Mouse (Mus musculus) forebrain, embryonic 14.5 days (tissue): ENCODE measurements around the gene Ppil6. TPM values are rescaled to one million over a fixed set of nuclear protein-coding genes. Genes with fewer than 3 reads are reported as not detected.
"Not testable (repeated sequence)": the region's sequence is repeated elsewhere in the genome, so short reads cannot be mapped to it uniquely, and the experiment has no call there.

Experiments
- ATAC-seq: fragments of 200-750 bp; cut with Nextera tagmentation; 2 replicates; pipeline ENCODE4 v1.8.0; 2017; ENCODE audit warnings: mild to moderate bottlenecking, moderate library complexity
- DNase-seq: peaks from one replicate; pipeline ENCODE4 v3.0.0-alpha.2; 2015; ENCODE audit warnings: low spot score
- H3K27ac ChIP-seq: fragments of 300-500 bp; sonication (generic); 2 replicates; pipeline ENCODE4 v1.5.1; 2014; ENCODE audit warnings: low read depth, mild to moderate bottlenecking, control low read depth, low read length, moderate library complexity
- H3K27me3 ChIP-seq: fragments of 300-500 bp; sonication (generic); replicated peaks from 2 replicates; pipeline ENCODE4 v1.6.1; 2014; ENCODE audit warnings: low read length, control low read depth, mixed read lengths; ENCODE audit not compliant: control insufficient read depth, insufficient read depth
- H3K36me3 ChIP-seq: fragments of 300-500 bp; sonication (generic); 2 replicates; pipeline ENCODE4 v1.6.1; 2014; ENCODE audit warnings: low read length, control low read depth; ENCODE audit not compliant: control insufficient read depth, insufficient read depth
- H3K4me1 ChIP-seq: fragments of 300-500 bp; sonication (generic); 2 replicates; pipeline ENCODE4 v1.6.1; 2014; ENCODE audit warnings: antibody characterized with exemption, low read length, control low read depth; ENCODE audit not compliant: control insufficient read depth, insufficient read depth
- H3K4me2 ChIP-seq: fragments of 300-500 bp; sonication (generic); 2 replicates; pipeline ENCODE4 v1.6.1; 2014; ENCODE audit warnings: mild to moderate bottlenecking, control low read depth, low read length
- H3K4me3 ChIP-seq: fragments of 300-500 bp; sonication (generic); 2 replicates; pipeline ENCODE4 v1.5.1; 2014; ENCODE audit warnings: low read depth, low read length, control low read depth
- H3K9ac ChIP-seq: fragments of 300-500 bp; sonication (generic); 2 replicates; pipeline ENCODE4 v1.6.1; 2014; ENCODE audit warnings: mild to moderate bottlenecking, low read length, control low read depth, moderate library complexity
- H3K9me3 ChIP-seq: fragments of 300-500 bp; sonication (generic); replicated peaks from 2 replicates; pipeline ENCODE4 v1.6.1; 2016; ENCODE audit warnings: low read length, control low read depth, mixed read lengths; ENCODE audit not compliant: control insufficient read depth
- WGBS: fragments of 180-500 bp; shearing (Covaris S2); extraction: QIAGEN DNeasy Blood & Tissue Kit; methylation state at CpG from one replicate; pipeline ENCODE4 v1.1.7; 2014; 5-methylcytosine and 5-hydroxymethylcytosine counted together
- polyA plus RNA-seq: library from polyadenylated mRNA; unstranded; fragments of >200 nt; fragmentation: Nextera tagmentation; extraction: Ambion mirVana; gene quantifications from 2 replicates; pipeline ENCODE4 v1.2.1, GENCODE M21; 2014

Gene Ppil6
- polyA plus RNA-seq, 1 experiment from 2014 or later = 2.0 TPM

- Histone ChIP-seq H3K9ac (no peak overlapping the region), H3K36me3 (peaks cover 58% of the 10 kb centered on the region), H3K4me2 (no peak overlapping the region)
These were observed 3.6 kb upstream of the Ppil6 start for GRCm38 (mm10) chr10:41486506-41487170.

GRCm38 (mm10) chr10:41488877-41489276 lies 1.4 kb upstream of the Ppil6 start:
- DNase-seq = no peak
- no peak for ATAC-seq
- peaks cover 15% of the 10 kb centered on the region for H3K4me1 ChIP-seq
- H3K9me3 ChIP-seq = no peaks in the 10 kb centered on the region
- 49% methylated on average over 7 of the region's 7 CpGs for WGBS
- H3K4me3 ChIP-seq = peak overlapping the region; percentile 65
- no peaks in the 10 kb centered on the region for H3K27me3 ChIP-seq
- no peak overlapping the region for H3K27ac ChIP-seq
- H3K36me3 ChIP-seq = peaks cover 42% of the 10 kb centered on the region
- H3K9ac ChIP-seq = peak overlapping the region; percentile 68
- H3K4me2 ChIP-seq = peak overlapping the region; percentile 98

More at GRCm38 (mm10) chr10:41486506-41487170, 3.6 kb upstream of the Ppil6 start:
- Histone ChIP-seq H3K9me3 (no peaks in the 10 kb centered on the region), H3K27ac (no peak overlapping the region), H3K4me3 (no peak overlapping the region), H3K27me3 (no peaks in the 10 kb centered on the region), H3K4me1 (peaks cover 15% of the 10 kb centered on the region)
- whole genome bisulfite sequencing = 83% methylated on average over 14 of the region's 14 CpGs
- DNase-seq = no peak
- ATAC-seq = no peak

- Histone ChIP-seq H3K27me3 (no peaks in the 10 kb centered on the region), H3K9me3 (no peaks in the 10 kb centered on the region), H3K4me2 (peak overlapping the region; percentile 98), H3K4me3 (peak overlapping the region; percentile 65), H3K36me3 (peaks cover 38% of the 10 kb centered on the region), H3K27ac (no peak overlapping the region), H3K9ac (peak overlapping the region; percentile 68), H3K4me1 (peaks cover 15% of the 10 kb centered on the region)
- no peak for ATAC-seq
- 32% methylated on average over 8 of the region's 8 CpGs for WGBS
- DNase-seq = no peak
These were observed 945 bp upstream of the Ppil6 start for GRCm38 (mm10) chr10:41489294-41489693.

GRCm38 (mm10) chr10:41490518-41490873 lies 257 bp downstream of the Ppil6 start:
- H3K27me3 ChIP-seq = no peaks in the 10 kb centered on the region
- H3K4me1 ChIP-seq = peaks cover 15% of the 10 kb centered on the region
- under 1% methylated on average over 29 of the region's 29 CpGs for WGBS
- no peak for DNase-seq
- ATAC-seq = no peak
- H3K4me3 ChIP-seq = peak overlapping the region; percentile 65
- peak overlapping the region; percentile 98 for H3K4me2 ChIP-seq
- no peaks in the 10 kb centered on the region for H3K9me3 ChIP-seq
- H3K9ac ChIP-seq = peak overlapping the region; percentile 68
- H3K27ac ChIP-seq = no peak overlapping the region; the same call in 1 of the 2 replicates
- H3K36me3 ChIP-seq = peaks cover 26% of the 10 kb centered on the region

GRCm38 (mm10) chr10:41491111-41491510 lies 872 bp downstream of the Ppil6 start:
- WGBS = 48% methylated on average over 4 of the region's 4 CpGs
- H3K4me2 ChIP-seq = peak overlapping the region; percentile 98
- H3K27me3 ChIP-seq = no peaks in the 10 kb centered on the region
- no peak overlapping the region for H3K4me3 ChIP-seq
- ATAC-seq (no peak), DNase-seq (no peak)
- peaks cover 20% of the 10 kb centered on the region for H3K36me3 ChIP-seq
- no peaks in the 10 kb centered on the region for H3K9me3 ChIP-seq
- no peak overlapping the region for H3K27ac ChIP-seq
- no peak overlapping the region for H3K9ac ChIP-seq
- peaks cover 15% of the 10 kb centered on the region for H3K4me1 ChIP-seq

GRCm38 (mm10) chr10:41500941-41501340 lies 10.7 kb downstream of the Ppil6 start:
- no peak overlapping the region for H3K27ac ChIP-seq
- H3K27me3 ChIP-seq = no peaks in the 10 kb centered on the region
- H3K4me2 ChIP-seq = no peak overlapping the region
- no peaks in the 10 kb centered on the region for H3K9me3 ChIP-seq
- H3K36me3 ChIP-seq = no peaks in the 10 kb centered on the region
- 52% methylated on average over 4 of the region's 4 CpGs for WGBS
- DNase-seq (peak; percentile 59), ATAC-seq (no peak)
- no peaks in the 10 kb centered on the region for H3K4me1 ChIP-seq
- H3K9ac ChIP-seq = no peak overlapping the region
- H3K4me3 ChIP-seq = no peak overlapping the region

- 80% methylated on average over 1 of the region's 1 CpGs for WGBS
- H3K9ac ChIP-seq = no peak overlapping the region
- H3K4me2 ChIP-seq = no peak overlapping the region
- no peak overlapping the region for H3K27ac ChIP-seq
- ATAC-seq (0 out of 2 replicates have a peak, but pooled peaks have one; percentile 7), DNase-seq (no peak)
- H3K4me1 ChIP-seq = no peaks in the 10 kb centered on the region
- H3K4me3 ChIP-seq = no peak overlapping the region
- no peaks in the 10 kb centered on the region for H3K9me3 ChIP-seq
- H3K27me3 ChIP-seq = no peaks in the 10 kb centered on the region
- H3K36me3 ChIP-seq = no peaks in the 10 kb centered on the region
These were observed 14.8 kb downstream of the Ppil6 start for GRCm38 (mm10) chr10:41504996-41505395.

- H3K27me3 ChIP-seq, H3K9me3 ChIP-seq, H3K9ac ChIP-seq, H3K4me2 ChIP-seq, H3K27ac ChIP-seq, H3K36me3 ChIP-seq, H3K4me3 ChIP-seq, H3K4me1 ChIP-seq: not testable (repeated sequence)
- ATAC-seq = peak; percentile 74
- DNase-seq = peak; percentile 93
- WGBS = 3% methylated on average over 3 of the region's 3 CpGs
These were observed 15.2 kb downstream of the Ppil6 start for GRCm38 (mm10) chr10:41505446-41505845.

GRCm38 (mm10) chr10:41509160-41509559 lies 18.9 kb downstream of the Ppil6 start:
- Histone ChIP-seq H3K27ac (no peak overlapping the region), H3K36me3 (no peaks in the 10 kb centered on the region), H3K4me1 (no peaks in the 10 kb centered on the region), H3K9me3 (no peaks in the 10 kb centered on the region), H3K27me3 (no peaks in the 10 kb centered on the region), H3K9ac (no peak overlapping the region), H3K4me2 (no peak overlapping the region), H3K4me3 (no peak overlapping the region)
- ATAC-seq (no peak), DNase-seq (no peak)
- 45% methylated on average over 2 of the region's 2 CpGs for WGBS
